Mouse (Mus musculus): Measurements from ENCODE around the gene Prr36.

- TF ChIP-seq CTCF (IDR thresholded peaks at IDR 0.05; ENCODE audit: low read depth): peak; percentile 94
- no peak for TF ChIP-seq EP300 (optimal IDR thresholded peaks at IDR 0.05)
These were observed 24.3 kb downstream of the Prr36 start for GRCm38 (mm10) chr8:4192807-4193587.

Measured in stomach, postnatal 0 days (tissue).